In the genomic region with DNA sequence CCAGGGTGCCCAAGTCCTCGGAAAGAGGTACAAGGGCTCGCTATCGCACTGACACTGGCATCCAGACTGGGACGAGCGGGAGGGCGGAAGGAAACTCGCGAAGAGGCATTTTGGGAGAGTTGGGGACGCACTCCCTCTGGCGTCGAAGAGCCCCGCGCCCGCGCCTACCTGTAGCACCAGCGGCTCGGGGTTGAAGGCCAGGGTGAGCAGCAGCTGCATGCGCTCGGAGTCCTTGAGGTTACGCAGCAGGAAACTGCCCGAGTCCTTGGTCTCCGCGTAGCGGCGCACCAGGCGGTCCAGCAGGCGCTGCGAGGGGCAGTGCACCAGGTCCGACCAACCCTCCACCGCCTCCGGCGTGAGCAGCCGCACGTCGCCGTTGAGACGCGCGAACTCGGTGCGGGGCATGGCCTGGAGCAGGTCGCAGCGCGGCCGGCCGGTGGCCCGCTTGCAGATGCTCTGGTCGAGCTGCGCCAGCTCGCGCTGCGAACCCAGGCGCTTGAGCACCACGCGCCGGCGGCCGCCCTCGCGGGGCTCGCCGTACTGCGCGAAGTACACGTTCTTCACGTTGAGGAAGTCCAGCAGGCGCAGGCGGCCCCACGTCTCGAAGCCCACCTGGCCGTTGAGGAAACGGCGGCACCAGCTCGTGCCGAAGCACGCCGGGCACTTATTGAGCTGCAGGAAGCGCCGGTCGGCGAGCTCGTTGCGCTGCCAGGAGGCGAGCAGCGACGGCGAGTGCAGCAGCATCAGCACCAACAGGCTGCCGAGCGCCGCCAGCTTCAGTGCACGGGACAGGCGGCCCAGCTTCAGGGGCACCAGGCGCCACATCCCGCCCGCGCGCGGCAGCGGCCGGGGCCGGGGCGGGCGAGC, we compare ENCODE assay signal across 8 mouse cellular contexts. TPM values are rescaled to one million over a fixed set of nuclear protein-coding genes. Genes with fewer than 3 reads are reported as not detected.
A peak's percentile ranks its signal among the peaks of the same experiment; 100 is the strongest.
DNase-seq lines count a peak whose midpoint lies in the region; ATAC-seq lines count a peak whose summit lies in the region.

No protein-coding gene starts in this region.

- peak overlapping the region; percentile 86 for H3K4me2 ChIP-seq in intestine, embryonic 15.5 days (replicated peaks)
- H3K4me2 ChIP-seq in midbrain, embryonic 11.5 days = peak overlapping the region; percentile 89

- no peaks in the 10 kb centered on the region for H3K9me3 ChIP-seq in intestine, embryonic 15.5 days
- H3K9me3 ChIP-seq in midbrain, embryonic 11.5 days (ENCODE audit: control insufficient read depth, low read length) = no peaks in the 10 kb centered on the region

- no peaks in the 10 kb centered on the region for H3K36me3 ChIP-seq in intestine, embryonic 15.5 days
- no peaks in the 10 kb centered on the region for H3K36me3 ChIP-seq in midbrain, embryonic 11.5 days (ENCODE audit: control insufficient read depth, insufficient read depth, low read length)

- no peaks in the 10 kb centered on the region for H3K4me1 ChIP-seq in intestine, embryonic 15.5 days (replicated peaks)
- peaks cover 3% of the 10 kb centered on the region; the same call in 1 of the 2 replicates for H3K4me1 ChIP-seq in midbrain, embryonic 11.5 days (ENCODE audit: control insufficient read depth, insufficient read depth, low read length)

- peak overlapping the region; percentile 79 for H3K9ac ChIP-seq in intestine, embryonic 15.5 days
- H3K9ac ChIP-seq in midbrain, embryonic 11.5 days (ENCODE audit: low read length) = peak overlapping the region; percentile 86

- H3K4me3 ChIP-seq in intestine, embryonic 15.5 days (replicated peaks) = peak overlapping the region; percentile 67
- H3K4me3 ChIP-seq in midbrain, embryonic 11.5 days (ENCODE audit: low read depth, low read length) = peak overlapping the region; percentile 79

- ATAC-seq in intestine, embryonic 15.5 days = peak; percentile 71
- peak; percentile 61 for ATAC-seq in midbrain, embryonic 11.5 days (ENCODE audit: low FRiP score)

- no peaks in the 10 kb centered on the region for H3K27me3 ChIP-seq in intestine, embryonic 15.5 days (replicated peaks)
- H3K27me3 ChIP-seq in midbrain, embryonic 11.5 days (ENCODE audit: control insufficient read depth, insufficient read depth, low read length) = no peaks in the 10 kb centered on the region

- H3K27ac ChIP-seq in intestine, embryonic 15.5 days = peak overlapping the region; percentile 97
- peak overlapping the region; percentile 86 for H3K27ac ChIP-seq in midbrain, embryonic 11.5 days (ENCODE audit: low read depth, low read length)

- intact Hi-C loops in left cerebral cortex, postnatal 4 days (cut with DNase I) = loop anchor here (5.0 to 10.0 kb wide), 2 partner anchors 75 to 1902 kb away; no protein-coding TSS in a partner anchor

- under 1% methylated on average over 103 of the region's 103 CpGs for WGBS in intestine, embryonic 15.5 days
- WGBS in midbrain, embryonic 11.5 days = under 1% methylated on average over 99 of the region's 103 CpGs

- peak; percentile 59 to 73 for DNase-seq in adrenal gland, adult 18-20 months (ENCODE audit: low spot score in 2 of 2)
- peak; percentile 83 for DNase-seq in embryo, embryonic 11 days
- peak; percentile 74 for DNase-seq in gastrocnemius, postnatal 25 days
- DNase-seq in left cerebral cortex, postnatal 4 days = peak; percentile 81
- peak; percentile 97 for DNase-seq in midbrain, embryonic 11.5 days (ENCODE audit: low spot score, missing footprints)
- peak; percentile 64 for DNase-seq in right cerebral cortex, postnatal 4 days
- DNase-seq in MN1 (ENCODE audit: low spot score) = no peak

RNA-seq across cellular contexts. Expression of a gene that starts 0.6 kb away (rescaled TPM):
- 10 to 100 TPM; 14.9 to 16.5 TPM for total RNA-seq in adrenal gland, adult 18-20 months (2021)
- total RNA-seq in gastrocnemius, postnatal 25 days (2021) = 1 to 10 TPM; 5.3 to 5.4 TPM
- polyA plus RNA-seq in intestine, embryonic 15.5 days (2015; fragmentation: Nextera tagmentation; extraction: Ambion mirVana) = 12.8 and 17.8 TPM in 2 replicates
- 10 to 100 TPM; 19.6 to 20.7 TPM for total RNA-seq in left cerebral cortex, postnatal 4 days (2021)
- 39.4 and 44.2 TPM in 2 replicates for polyA plus RNA-seq in midbrain, embryonic 11.5 days (2014; fragmentation: Nextera tagmentation; extraction: Ambion mirVana)
